Mouse (Mus musculus) forebrain, embryonic 13.5 days (tissue): ENCODE measurements around the gene Polr2l. TPM values are rescaled to one million over a fixed set of nuclear protein-coding genes. Genes with fewer than 3 reads are reported as not detected.

Source experiments
- ATAC-seq: fragments of 200-750 bp; cut with Nextera tagmentation; 2 replicates; pipeline ENCODE4 v1.8.0; 2017
- H3K27ac ChIP-seq: fragments of 300-500 bp; sonication (generic); 2 replicates; pipeline ENCODE4 v1.5.1; 2015; ENCODE audit warnings: inconsistent platforms, mild to moderate bottlenecking, moderate library complexity
- H3K27me3 ChIP-seq: fragments of 300-500 bp; sonication (generic); 2 replicates; pipeline ENCODE4 v1.6.1; 2015; ENCODE audit warnings: mild to moderate bottlenecking, inconsistent platforms
- H3K36me3 ChIP-seq: fragments of 300-500 bp; sonication (generic); 2 replicates; pipeline ENCODE4 v1.6.1; 2015; ENCODE audit warnings: mild to moderate bottlenecking, inconsistent platforms; ENCODE audit not compliant: poor library complexity, severe bottlenecking
- H3K4me1 ChIP-seq: fragments of 300-500 bp; sonication (generic); 2 replicates; pipeline ENCODE4 v1.6.1; 2015; ENCODE audit warnings: inconsistent platforms
- H3K4me2 ChIP-seq: fragments of 300-500 bp; sonication (generic); 2 replicates; pipeline ENCODE4 v1.6.1; 2015; ENCODE audit warnings: inconsistent platforms, mild to moderate bottlenecking, moderate library complexity
- H3K4me3 ChIP-seq: fragments of 300-500 bp; sonication (generic); 2 replicates; pipeline ENCODE4 v1.5.1; 2015; ENCODE audit warnings: mild to moderate bottlenecking, inconsistent platforms
- H3K9ac ChIP-seq: fragments of 300-500 bp; sonication (generic); 2 replicates; pipeline ENCODE4 v1.6.1; 2015; ENCODE audit warnings: mild to moderate bottlenecking, inconsistent platforms
- H3K9me3 ChIP-seq: fragments of 300-500 bp; sonication (generic); replicated peaks from 2 replicates; pipeline ENCODE4 v1.6.1; 2016; ENCODE audit warnings: inconsistent platforms
- WGBS: fragments of 180-500 bp; shearing (Covaris S2); methylation state at CpG from one replicate; pipeline ENCODE4 v1.1.7; 2015; 5-methylcytosine and 5-hydroxymethylcytosine counted together
- polyA plus RNA-seq: library from polyadenylated mRNA; unstranded; fragments of >200 nt; fragmentation: Nextera tagmentation; extraction: Ambion mirVana; gene quantifications from 2 replicates; pipeline ENCODE4 v1.2.1, GENCODE M21; 2015

The Polr2l gene
- polyA plus RNA-seq, 1 experiment from 2014 or later = 76.5 TPM

DNA sequence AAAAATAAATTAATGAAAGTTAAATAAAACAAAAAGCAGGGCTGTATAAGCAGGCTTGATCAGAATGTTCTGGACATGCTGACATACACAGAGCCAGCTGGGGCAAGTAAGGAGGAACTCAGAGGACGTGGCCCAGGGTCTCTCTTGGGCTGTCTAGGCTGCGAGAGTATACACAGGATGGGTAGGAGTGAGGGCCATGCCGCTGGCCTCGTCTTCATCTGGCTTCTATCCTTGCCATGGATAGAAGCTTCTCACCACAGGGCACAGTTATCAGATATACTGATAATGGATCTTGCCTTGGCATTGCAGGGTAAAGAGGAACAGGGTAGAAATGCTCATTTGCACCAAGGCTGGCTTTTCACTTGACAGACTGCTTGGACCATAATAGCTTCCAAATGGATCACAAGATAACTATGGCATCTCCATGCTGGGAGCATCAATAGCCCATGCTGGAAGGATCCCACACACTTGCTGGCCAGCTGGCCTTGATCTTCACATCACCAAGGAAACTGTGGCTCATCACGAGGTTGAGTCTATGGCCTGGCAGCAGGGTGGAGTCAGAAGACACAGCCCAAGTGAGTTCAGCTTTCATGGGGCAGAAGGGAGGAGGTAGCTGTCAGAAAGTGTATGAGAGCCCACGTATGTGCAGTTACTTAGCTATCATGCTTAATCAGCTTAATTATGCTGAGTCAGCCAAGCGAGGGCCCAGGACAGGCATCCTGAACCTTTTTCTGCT lies 27.1 kb upstream of the Polr2l start:
- H3K36me3 ChIP-seq = peaks cover 30% of the 10 kb centered on the region
- ATAC-seq = no peak
- 88% methylated on average over 7 of the region's 7 CpGs for WGBS

DNA sequence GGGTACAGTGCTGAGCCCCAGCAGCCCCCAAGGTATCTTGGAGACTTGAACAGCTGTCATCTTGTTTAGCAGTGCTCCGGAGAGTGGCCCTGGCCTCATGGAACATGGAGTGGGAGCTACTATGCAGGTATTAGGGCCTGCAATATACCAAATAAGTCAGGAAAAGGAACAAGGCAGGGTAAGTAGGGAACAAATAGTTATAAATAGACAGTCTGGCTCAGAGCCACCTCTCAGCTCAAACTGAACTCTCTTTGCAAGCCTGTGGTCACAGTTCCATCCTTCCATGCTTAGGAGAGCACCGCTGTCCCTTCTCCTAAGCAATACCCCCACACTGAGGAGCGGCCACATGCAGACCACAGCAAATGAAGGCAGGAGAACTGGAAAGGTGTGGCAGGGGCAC lies 22.7 kb upstream of the Polr2l start:
- Histone ChIP-seq H3K4me3 (no peak overlapping the region), H3K27me3 (no peaks in the 10 kb centered on the region), H3K9ac (no peak overlapping the region), H3K36me3 (peaks cover 46% of the 10 kb centered on the region), H3K4me1 (no peaks in the 10 kb centered on the region), H3K27ac (no peak overlapping the region), H3K9me3 (no peaks in the 10 kb centered on the region), H3K4me2 (no peak overlapping the region)
- no peak for ATAC-seq
- 99% methylated on average over 3 of the region's 3 CpGs for WGBS

More for the DNA sequence above, 27.1 kb upstream of the Polr2l start:
- Histone ChIP-seq H3K4me3 (no peak overlapping the region; the same call in 1 of the 2 replicates), H3K4me1 (no peaks in the 10 kb centered on the region), H3K27ac (no peak overlapping the region), H3K9ac (no peak overlapping the region), H3K27me3 (no peaks in the 10 kb centered on the region), H3K4me2 (no peak overlapping the region), H3K9me3 (no peaks in the 10 kb centered on the region)

DNA sequence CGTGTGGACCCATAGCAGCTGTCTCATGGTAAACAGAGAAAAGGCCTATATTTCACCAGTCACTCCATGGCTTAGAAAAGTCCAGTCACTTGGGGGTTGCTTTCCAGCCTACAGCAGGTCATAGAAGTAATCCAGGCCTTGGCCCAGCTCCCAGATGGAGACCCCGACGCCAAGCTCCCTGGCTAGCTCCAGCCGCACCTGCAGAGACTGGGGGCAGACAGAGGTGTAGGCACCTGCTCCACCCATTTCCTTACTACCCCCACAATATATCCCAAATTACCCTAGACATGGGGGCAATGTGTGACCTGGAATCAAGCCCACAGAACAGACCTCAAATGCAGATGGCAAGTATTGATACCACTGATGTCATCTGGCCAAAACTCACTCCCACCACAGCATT lies 21.0 kb upstream of the Polr2l start:
- Histone ChIP-seq H3K4me1 (no peaks in the 10 kb centered on the region), H3K27me3 (no peaks in the 10 kb centered on the region), H3K27ac (no peak overlapping the region), H3K4me3 (no peak overlapping the region), H3K4me2 (no peak overlapping the region), H3K9ac (no peak overlapping the region), H3K9me3 (no peaks in the 10 kb centered on the region), H3K36me3 (peaks cover 48% of the 10 kb centered on the region)
- no peak for ATAC-seq
- 89% methylated on average over 4 of the region's 4 CpGs for WGBS

DNA sequence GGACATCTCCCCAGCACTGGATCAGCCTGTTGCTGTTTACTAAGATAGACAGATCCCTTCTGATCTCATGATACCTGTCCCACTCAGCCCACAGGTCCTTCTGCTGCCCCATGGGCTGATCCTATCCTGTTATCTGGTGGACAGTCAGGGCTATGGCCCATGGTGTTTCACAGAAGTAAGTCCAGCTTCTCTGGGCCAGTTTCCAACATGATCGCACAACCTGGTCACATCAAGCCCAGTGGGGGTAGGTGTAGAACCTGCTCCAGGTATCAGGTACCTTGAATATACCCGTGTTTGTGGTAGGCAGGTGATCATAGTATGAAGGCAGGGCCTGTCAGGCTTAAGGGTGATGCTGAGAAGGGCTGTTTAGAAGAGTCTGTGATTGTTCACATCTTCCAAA lies 20.4 kb upstream of the Polr2l start:
- WGBS = 86% methylated on average over 2 of the region's 2 CpGs
- Histone ChIP-seq H3K9me3 (no peaks in the 10 kb centered on the region), H3K4me1 (no peaks in the 10 kb centered on the region), H3K9ac (no peak overlapping the region), H3K36me3 (peaks cover 46% of the 10 kb centered on the region), H3K4me3 (no peak overlapping the region), H3K27ac (no peak overlapping the region), H3K4me2 (no peak overlapping the region), H3K27me3 (no peaks in the 10 kb centered on the region)
- no peak for ATAC-seq

DNA sequence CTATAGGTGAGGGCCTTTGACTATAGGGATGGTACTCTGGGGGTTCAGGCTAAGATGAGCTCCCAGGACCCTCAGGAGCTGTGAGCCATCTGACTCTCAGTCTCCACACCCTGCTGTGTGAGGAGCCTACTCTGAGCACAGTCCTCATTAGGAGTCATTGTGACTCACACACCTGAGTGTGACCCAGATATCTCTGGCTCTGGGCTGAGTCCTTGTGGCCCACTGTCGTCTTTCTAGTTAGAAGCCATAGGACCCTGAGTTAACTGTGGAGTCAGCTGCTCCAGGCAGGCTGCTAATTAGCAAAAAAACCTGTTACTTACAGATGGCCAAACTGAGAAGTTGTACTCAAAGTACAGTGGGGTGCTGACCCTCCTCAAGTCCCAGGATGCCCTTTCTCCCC lies 18.8 kb upstream of the Polr2l start:
- no peak overlapping the region for H3K4me3 ChIP-seq
- no peaks in the 10 kb centered on the region for H3K9me3 ChIP-seq
- no peak overlapping the region for H3K9ac ChIP-seq
- H3K4me1 ChIP-seq = no peaks in the 10 kb centered on the region
- H3K36me3 ChIP-seq = peaks cover 34% of the 10 kb centered on the region
- no peak overlapping the region for H3K4me2 ChIP-seq
- H3K27me3 ChIP-seq = no peaks in the 10 kb centered on the region
- no peak overlapping the region for H3K27ac ChIP-seq
- no peak for ATAC-seq
- WGBS = 77% methylated on average over 1 of the region's 1 CpGs

DNA sequence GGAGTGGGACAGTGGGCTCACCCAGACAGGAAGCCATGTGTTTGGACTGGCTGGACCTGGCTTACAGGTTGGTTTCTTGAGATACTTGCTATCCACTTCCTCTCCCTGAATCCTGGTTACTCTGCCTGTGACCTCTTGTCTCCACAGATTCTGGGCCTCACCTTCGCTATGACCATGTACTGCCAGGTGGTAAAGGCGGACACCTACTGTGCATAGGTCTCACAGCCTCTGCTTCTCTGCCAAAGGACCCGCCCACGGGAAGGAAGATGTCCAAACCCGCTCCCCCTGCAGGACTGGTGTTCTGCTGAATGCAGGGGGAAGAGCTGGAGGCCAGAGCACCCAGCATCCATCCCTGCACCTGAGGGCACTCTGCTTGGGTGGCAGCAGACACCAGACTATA lies 17.8 kb upstream of the Polr2l start:
- Histone ChIP-seq H3K27ac (no peak overlapping the region), H3K9me3 (no peaks in the 10 kb centered on the region), H3K4me3 (no peak overlapping the region), H3K9ac (no peak overlapping the region), H3K36me3 (peaks cover 34% of the 10 kb centered on the region), H3K27me3 (no peaks in the 10 kb centered on the region), H3K4me1 (no peaks in the 10 kb centered on the region), H3K4me2 (no peak overlapping the region)
- WGBS = 84% methylated on average over 5 of the region's 5 CpGs
- ATAC-seq = no peak

DNA sequence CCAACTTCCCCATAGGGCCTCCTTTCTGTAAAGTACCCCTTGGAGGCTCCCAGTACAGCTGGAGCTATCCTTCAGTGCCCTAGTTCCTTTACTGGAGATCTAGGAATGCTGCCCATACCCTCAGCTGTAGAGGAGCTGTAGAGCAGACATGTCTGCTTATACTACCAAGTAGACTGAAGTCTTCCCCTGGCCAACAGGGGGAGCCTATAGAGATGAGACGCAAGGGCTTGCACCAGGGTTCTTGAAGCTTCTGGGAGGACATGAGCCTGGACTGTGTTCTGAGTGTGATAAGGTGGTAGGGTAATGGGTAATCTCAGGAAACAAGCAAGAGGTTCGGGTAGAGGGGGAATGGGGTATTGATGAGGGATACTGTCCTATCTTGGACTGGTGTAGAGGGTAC lies 16.2 kb upstream of the Polr2l start:
- WGBS = 83% methylated on average over 2 of the region's 2 CpGs
- H3K4me1 ChIP-seq = no peaks in the 10 kb centered on the region
- H3K4me2 ChIP-seq = no peak overlapping the region
- no peak overlapping the region for H3K9ac ChIP-seq
- no peak overlapping the region for H3K4me3 ChIP-seq
- no peaks in the 10 kb centered on the region for H3K27me3 ChIP-seq
- ATAC-seq = no peak
- peaks cover 34% of the 10 kb centered on the region for H3K36me3 ChIP-seq
- no peaks in the 10 kb centered on the region for H3K9me3 ChIP-seq
- no peak overlapping the region for H3K27ac ChIP-seq

DNA sequence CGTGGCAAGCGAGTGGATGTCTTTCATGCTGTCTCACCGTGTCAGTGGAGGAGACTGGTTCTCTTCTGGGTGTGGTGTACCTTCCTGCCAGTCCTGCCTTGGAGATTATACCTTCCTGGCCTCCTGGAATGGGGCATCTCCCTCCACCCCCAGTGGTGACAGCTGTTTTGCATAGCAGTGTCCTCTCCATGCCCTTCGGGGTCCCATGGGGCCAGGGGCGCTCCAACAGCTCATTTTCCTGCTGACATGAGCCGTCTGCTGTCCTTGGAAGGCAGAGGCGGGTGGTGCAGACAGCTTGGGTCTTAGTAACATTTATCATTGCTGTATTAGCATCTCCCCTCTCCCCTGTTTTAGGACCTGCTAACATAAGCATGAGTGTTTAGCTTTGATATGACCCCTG lies 12.2 kb upstream of the Polr2l start:
- 90% methylated on average over 7 of the region's 7 CpGs for WGBS
- Histone ChIP-seq H3K27ac (no peak overlapping the region), H3K4me2 (no peak overlapping the region), H3K36me3 (0 out of 2 replicates have a peak, but pooled peaks cover 8% of the 10 kb centered on the region), H3K27me3 (peaks cover 14% of the 10 kb centered on the region), H3K4me1 (peaks cover 12% of the 10 kb centered on the region), H3K9me3 (no peaks in the 10 kb centered on the region), H3K4me3 (no peak overlapping the region), H3K9ac (no peak overlapping the region)
- ATAC-seq = no peak

DNA sequence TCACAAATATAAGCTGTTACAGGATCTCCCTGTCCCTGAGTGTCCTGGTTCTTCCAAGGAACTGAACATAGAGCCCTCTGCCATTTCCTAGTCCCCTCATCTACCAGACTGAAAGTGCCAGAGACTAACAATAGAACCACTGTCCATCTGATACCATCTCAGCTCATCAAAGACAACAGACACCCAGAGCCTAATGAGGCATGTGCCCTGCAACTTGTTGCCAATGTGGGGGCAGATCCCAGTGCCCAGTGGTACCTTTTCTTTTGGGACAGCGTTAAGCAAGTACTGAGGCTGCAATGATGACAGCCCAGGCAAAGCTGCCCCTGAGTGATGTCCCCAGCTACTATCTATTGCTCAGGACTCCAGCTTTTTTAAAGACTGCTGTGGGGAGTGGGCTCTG lies 11.3 kb upstream of the Polr2l start:
- Histone ChIP-seq H3K4me3 (no peak overlapping the region), H3K9me3 (no peaks in the 10 kb centered on the region), H3K36me3 (no peaks in the 10 kb centered on the region), H3K27me3 (peaks cover 18% of the 10 kb centered on the region), H3K27ac (no peak overlapping the region), H3K4me1 (peaks cover 19% of the 10 kb centered on the region), H3K9ac (no peak overlapping the region), H3K4me2 (no peak overlapping the region)
- ATAC-seq = no peak
- WGBS = 84% methylated on average over 1 of the region's 1 CpGs

DNA sequence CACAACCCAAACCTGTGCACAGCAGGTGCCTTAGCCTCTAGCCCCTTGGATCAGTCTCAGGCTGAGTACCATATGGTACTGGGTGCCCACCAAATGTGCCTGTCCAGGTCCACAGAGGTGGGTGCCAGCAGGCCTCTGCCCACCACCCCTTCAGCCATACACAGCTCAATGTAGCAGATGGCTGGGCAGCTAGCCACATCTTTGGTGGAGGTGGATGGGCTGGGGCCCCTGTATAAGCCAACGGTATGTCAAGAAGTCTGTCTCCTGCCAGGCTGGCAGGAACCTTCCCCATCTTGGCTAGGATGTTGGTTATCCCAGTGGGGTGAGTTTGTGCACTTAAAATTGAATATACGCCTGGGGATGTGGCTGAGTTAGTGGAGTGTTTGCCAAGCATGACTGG lies 10.7 kb upstream of the Polr2l start:
- Histone ChIP-seq H3K9ac (0 out of 2 replicates have a peak overlapping the region, but pooled peaks have one; percentile 2), H3K4me2 (no peak overlapping the region), H3K36me3 (no peaks in the 10 kb centered on the region), H3K27ac (no peak overlapping the region), H3K9me3 (no peaks in the 10 kb centered on the region), H3K4me1 (peaks cover 25% of the 10 kb centered on the region), H3K27me3 (peaks cover 18% of the 10 kb centered on the region), H3K4me3 (no peak overlapping the region)
- no peak for ATAC-seq
- 89% methylated on average over 2 of the region's 2 CpGs for WGBS

DNA sequence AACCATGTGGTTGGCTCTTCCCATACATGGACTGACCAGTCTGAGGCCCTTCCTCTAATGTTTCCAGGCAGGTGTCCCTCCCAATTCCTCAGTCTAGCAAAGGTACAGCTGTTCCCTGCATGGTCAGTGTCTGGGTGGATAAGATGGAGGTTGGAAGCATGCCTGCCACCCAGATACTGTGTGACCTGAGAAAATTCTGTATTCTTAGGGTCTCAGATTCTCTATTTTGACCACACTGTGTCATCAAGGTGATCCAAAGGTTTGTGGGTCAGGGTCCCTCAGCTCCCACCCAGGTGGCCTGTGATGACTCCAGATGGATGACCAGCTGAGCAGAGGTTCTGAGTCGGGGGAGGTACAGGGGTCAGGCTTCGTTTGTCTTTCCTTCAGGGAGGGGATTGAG lies 10.3 kb upstream of the Polr2l start:
- no peak overlapping the region for H3K4me2 ChIP-seq
- peaks cover 25% of the 10 kb centered on the region for H3K4me1 ChIP-seq

DNA sequence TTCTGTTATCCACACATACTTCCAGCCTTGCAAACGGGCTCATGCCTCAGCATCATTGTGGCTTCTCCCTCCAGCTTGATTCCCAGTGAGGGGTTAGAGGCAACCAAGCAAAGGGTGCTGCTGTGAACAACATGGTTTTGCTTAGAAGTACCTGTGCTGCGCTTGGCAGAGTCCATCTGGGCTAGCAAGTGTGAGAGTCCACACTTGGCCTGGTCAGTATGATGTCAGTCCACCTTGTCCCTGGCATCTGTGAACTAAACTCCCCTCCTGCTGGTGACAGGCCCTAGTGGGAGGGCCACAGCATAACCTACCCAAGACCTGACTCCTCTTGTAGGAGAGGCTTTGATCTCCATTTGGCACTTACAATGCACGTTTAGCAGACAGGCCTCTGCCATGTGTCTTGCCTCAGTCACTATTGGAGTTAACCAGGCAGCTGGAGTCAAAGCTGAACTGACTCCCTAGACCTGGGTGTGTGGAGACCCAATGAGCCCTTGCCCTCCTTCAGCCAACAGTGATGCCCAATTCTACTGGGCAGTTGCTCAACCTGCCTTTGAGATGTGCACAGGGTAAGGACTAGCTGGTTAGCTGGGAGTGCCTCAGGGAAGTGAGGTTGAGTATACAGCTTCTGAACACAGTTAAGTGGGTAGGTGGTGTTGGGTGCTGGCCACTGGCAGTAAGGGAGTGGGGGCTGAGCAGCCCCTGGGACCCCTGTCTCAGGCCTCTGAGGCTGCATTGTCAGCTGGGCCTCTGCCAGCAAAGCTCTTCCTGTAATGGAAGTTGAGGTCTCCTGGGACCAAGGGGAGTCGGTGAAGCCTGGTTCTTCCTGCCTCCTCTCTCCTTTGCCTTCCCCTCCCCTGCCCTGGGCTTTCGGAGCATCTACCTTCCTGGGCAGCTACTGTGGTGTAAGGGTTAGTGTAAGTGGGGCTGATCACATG lies 9.5 kb upstream of the Polr2l start:
- no peak overlapping the region for H3K4me3 ChIP-seq
- H3K27me3 ChIP-seq = peaks cover 18% of the 10 kb centered on the region
- 86% methylated on average over 4 of the region's 5 CpGs for WGBS
- no peak overlapping the region for H3K27ac ChIP-seq
- ATAC-seq = no peak
- no peak overlapping the region for H3K4me2 ChIP-seq
- no peak overlapping the region for H3K9ac ChIP-seq
- no peaks in the 10 kb centered on the region for H3K36me3 ChIP-seq
- peaks cover 25% of the 10 kb centered on the region for H3K4me1 ChIP-seq
- H3K9me3 ChIP-seq = no peaks in the 10 kb centered on the region

More for the DNA sequence above, 10.3 kb upstream of the Polr2l start:
- Histone ChIP-seq H3K27ac (no peak overlapping the region), H3K9ac (0 out of 2 replicates have a peak overlapping the region, but pooled peaks have one; percentile 2), H3K36me3 (no peaks in the 10 kb centered on the region), H3K9me3 (no peaks in the 10 kb centered on the region), H3K4me3 (no peak overlapping the region), H3K27me3 (peaks cover 18% of the 10 kb centered on the region)
- ATAC-seq = no peak
- WGBS = 80% methylated on average over 2 of the region's 2 CpGs
